Mouse (Mus musculus): Measurements from ENCODE around the gene Gm11555. TPM values are rescaled to one million over a fixed set of nuclear protein-coding genes. Genes with fewer than 3 reads are reported as not detected.
"Not testable (repeated sequence)": the region's sequence is repeated elsewhere in the genome, so short reads cannot be mapped to it uniquely, and the experiment has no call there.

Gm11555 gene
- total RNA-seq, 1 experiment, result not detected

GRCm38 (mm10) chr11:99633293-99633692 is 16.7 kb downstream of the Gm11555 start:
- no peak overlapping the region for H3K4me3 ChIP-seq (ENCODE audit: insufficient read depth in 1 of 2, low read depth in 1 of 2, low read length in 2 of 2, poor library complexity in 1 of 2, severe bottlenecking in 1 of 2)
- no peak overlapping the region for H3K9ac ChIP-seq (ENCODE audit: insufficient read depth, low read depth, low read length, poor library complexity, severe bottlenecking)
- H3K4me1 ChIP-seq (ENCODE audit: control insufficient read depth in 2 of 2, insufficient read depth in 2 of 2, low read length in 2 of 2, poor library complexity in 1 of 2), result no peaks in the 10 kb centered on the region
- no peaks in the 10 kb centered on the region for H3K36me3 ChIP-seq (ENCODE audit: control insufficient read depth, insufficient read depth, low read length, poor library complexity, severe bottlenecking)
- DNase-seq (ENCODE audit: low read depth, low spot score), result no peak
- in situ Hi-C loops (cut with MboI; ENCODE audit: low sequenced_read_pairs in 2 of 2, unreplicated experiment in 2 of 2), result no loop called here
- H3K27ac ChIP-seq (ENCODE audit: insufficient read depth, low read depth, low read length, poor library complexity, severe bottlenecking), result no peak overlapping the region
- H3K9me3 ChIP-seq (ENCODE audit: control insufficient read depth, insufficient read depth, low read depth, low read length), result no peaks in the 10 kb centered on the region
- no peak for TF ChIP-seq CHD2 (IDR thresholded peaks at IDR 0.05; ENCODE audit: low read depth, low read length)
- no peak for TF ChIP-seq MAFK (IDR thresholded peaks at IDR 0.05; ENCODE audit: insufficient read depth, low read depth, low read length)
- no peak for TF ChIP-seq ZC3H11A (IDR thresholded peaks at IDR 0.05; ENCODE audit: borderline replicate concordance, low read depth, low read length)
- no peak for TF ChIP-seq HCFC1 (IDR thresholded peaks at IDR 0.05; ENCODE audit: borderline replicate concordance, insufficient read depth, low read length)
- no peak for TF ChIP-seq ZNF384 (IDR thresholded peaks at IDR 0.05; ENCODE audit: low read depth, low read length)

DNA sequence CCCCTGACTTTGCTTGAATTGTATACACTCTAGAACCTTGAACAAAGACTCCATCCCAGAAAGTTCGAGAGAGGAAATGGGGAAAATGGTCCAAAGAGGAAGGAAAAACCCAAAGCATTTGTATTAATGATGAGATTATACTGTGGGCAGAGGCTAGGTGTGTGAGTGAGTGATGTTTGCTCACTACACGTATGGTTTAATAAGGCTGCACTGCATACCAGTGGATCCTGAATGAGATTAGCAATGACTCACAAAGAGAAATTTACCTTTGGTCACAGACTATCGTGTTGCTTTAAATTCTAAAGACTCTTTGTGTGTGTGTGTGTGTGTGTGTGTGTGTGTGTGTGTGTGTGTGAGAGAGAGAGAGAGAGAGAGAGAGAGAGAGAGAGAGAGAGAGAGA is 19.1 kb downstream of the Gm11555 start:
- H3K9me3 ChIP-seq (ENCODE audit: control insufficient read depth, insufficient read depth, low read depth, low read length), result no peaks in the 10 kb centered on the region
- H3K9ac ChIP-seq (ENCODE audit: insufficient read depth, low read depth, low read length, poor library complexity, severe bottlenecking), result no peak overlapping the region
- H3K27ac ChIP-seq (ENCODE audit: insufficient read depth, low read depth, low read length, poor library complexity, severe bottlenecking), result no peak overlapping the region
- no peaks in the 10 kb centered on the region for H3K36me3 ChIP-seq (ENCODE audit: control insufficient read depth, insufficient read depth, low read length, poor library complexity, severe bottlenecking)
- H3K4me3 ChIP-seq (ENCODE audit: insufficient read depth in 1 of 2, low read depth in 1 of 2, low read length in 2 of 2, poor library complexity in 1 of 2, severe bottlenecking in 1 of 2), result no peak overlapping the region
- in situ Hi-C loops (cut with MboI; ENCODE audit: low sequenced_read_pairs in 2 of 2, unreplicated experiment in 2 of 2), result no loop called here
- TF ChIP-seq ZC3H11A (IDR thresholded peaks at IDR 0.05; ENCODE audit: borderline replicate concordance, low read depth, low read length) (no peak), ZNF384 (IDR thresholded peaks at IDR 0.05; ENCODE audit: low read depth, low read length) (no peak), MAFK (IDR thresholded peaks at IDR 0.05; ENCODE audit: insufficient read depth, low read depth, low read length) (no peak), HCFC1 (IDR thresholded peaks at IDR 0.05; ENCODE audit: borderline replicate concordance, insufficient read depth, low read length) (no peak), CHD2 (IDR thresholded peaks at IDR 0.05; ENCODE audit: low read depth, low read length) (no peak)
- DNase-seq (ENCODE audit: low read depth, low spot score), result no peak
- H3K4me1 ChIP-seq (ENCODE audit: control insufficient read depth in 2 of 2, insufficient read depth in 2 of 2, low read length in 2 of 2, poor library complexity in 1 of 2), result no peaks in the 10 kb centered on the region

DNA sequence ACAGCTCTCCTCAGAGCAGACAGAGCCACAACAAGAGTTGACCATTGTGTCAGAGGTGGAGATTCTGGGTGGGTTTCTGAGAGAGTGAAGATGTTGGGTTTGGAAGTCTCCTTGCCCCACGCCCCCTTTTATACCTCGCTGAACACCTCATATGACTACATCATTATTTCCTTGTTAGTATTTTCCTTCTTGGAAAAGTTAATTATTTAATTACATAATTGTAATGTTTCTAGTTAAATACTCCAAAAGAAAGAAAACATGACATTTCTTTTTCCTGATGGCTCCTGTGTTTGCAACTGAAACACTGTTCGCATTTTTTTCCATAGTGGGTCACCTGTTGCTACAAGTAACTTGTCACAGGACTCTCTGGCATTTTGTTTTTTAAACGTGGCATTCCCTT is 21.9 kb downstream of the Gm11555 start, which contains the start of gene Krtap4-1:
TSS of gene Krtap4-1 (minus strand) at position 101 of the 400 bp plus-strand sequence.
- TF ChIP-seq HCFC1 (IDR thresholded peaks at IDR 0.05; ENCODE audit: borderline replicate concordance, insufficient read depth, low read length) (no peak), ZNF384 (IDR thresholded peaks at IDR 0.05; ENCODE audit: low read depth, low read length) (no peak)
- in situ Hi-C loops (cut with MboI; ENCODE audit: low sequenced_read_pairs in 2 of 2, unreplicated experiment in 2 of 2), result no loop called here
- H3K36me3 ChIP-seq (ENCODE audit: control insufficient read depth, insufficient read depth, low read length, poor library complexity, severe bottlenecking), result no peaks in the 10 kb centered on the region
- no peaks in the 10 kb centered on the region for H3K4me1 ChIP-seq (ENCODE audit: control insufficient read depth in 2 of 2, insufficient read depth in 2 of 2, low read length in 2 of 2, poor library complexity in 1 of 2)
- no peak within 1 kb of the TSS for H3K9ac ChIP-seq (ENCODE audit: insufficient read depth, low read depth, low read length, poor library complexity, severe bottlenecking)
- no peak within 1 kb of the TSS for H3K27ac ChIP-seq (ENCODE audit: insufficient read depth, low read depth, low read length, poor library complexity, severe bottlenecking)
- 0 out of 4 replicates have a peak within 1 kb of the TSS, but pooled peaks of 1 of the 2 experiments have one; percentile 0 for H3K4me3 ChIP-seq (ENCODE audit: insufficient read depth in 1 of 2, low read depth in 1 of 2, low read length in 2 of 2, poor library complexity in 1 of 2, severe bottlenecking in 1 of 2)
- DNase-seq (ENCODE audit: low read depth, low spot score), result no peak
- no peaks in the 10 kb centered on the region for H3K9me3 ChIP-seq (ENCODE audit: control insufficient read depth, insufficient read depth, low read depth, low read length)

- DNase-seq (ENCODE audit: low read depth, low spot score), result no peak
- in situ Hi-C loops (cut with MboI; ENCODE audit: low sequenced_read_pairs in 2 of 2, unreplicated experiment in 2 of 2), result no loop called here
- Histone ChIP-seq H3K27ac (ENCODE audit: insufficient read depth, low read depth, low read length, poor library complexity, severe bottlenecking) (no peak within 1 kb of the TSS), H3K4me1 (ENCODE audit: control insufficient read depth in 2 of 2, insufficient read depth in 2 of 2, low read length in 2 of 2, poor library complexity in 1 of 2) (no peaks in the 10 kb centered on the region), H3K36me3 (ENCODE audit: control insufficient read depth, insufficient read depth, low read length, poor library complexity, severe bottlenecking) (no peaks in the 10 kb centered on the region), H3K9me3 (ENCODE audit: control insufficient read depth, insufficient read depth, low read depth, low read length) (no peaks in the 10 kb centered on the region), H3K4me3 (ENCODE audit: insufficient read depth in 1 of 2, low read depth in 1 of 2, low read length in 2 of 2, poor library complexity in 1 of 2, severe bottlenecking in 1 of 2) (no peak within 1 kb of the TSS), H3K9ac (ENCODE audit: insufficient read depth, low read depth, low read length, poor library complexity, severe bottlenecking) (no peak within 1 kb of the TSS)
- TF ChIP-seq ZNF384 (IDR thresholded peaks at IDR 0.05; ENCODE audit: low read depth, low read length) (no peak), ZC3H11A (IDR thresholded peaks at IDR 0.05; ENCODE audit: borderline replicate concordance, low read depth, low read length) (no peak), CHD2 (IDR thresholded peaks at IDR 0.05; ENCODE audit: low read depth, low read length) (no peak), HCFC1 (IDR thresholded peaks at IDR 0.05; ENCODE audit: borderline replicate concordance, insufficient read depth, low read length) (no peak), MAFK (IDR thresholded peaks at IDR 0.05; ENCODE audit: insufficient read depth, low read depth, low read length) (no peak)
These were observed 29.7 kb downstream of the Gm11555 start, which contains the start of gene Gm11562 for GRCm38 (mm10) chr11:99620335-99620734. Gm11562 (minus strand) TSS chr11:99620435.

GRCm38 (mm10) chr11:99614796-99615363 is 35.2 kb downstream of the Gm11555 start, which contains the start of gene Krtap2-4:
Krtap2-4 (minus strand) TSS chr11:99614846.
- no peak for TF ChIP-seq MAFK (IDR thresholded peaks at IDR 0.05; ENCODE audit: insufficient read depth, low read depth, low read length)
- no peak for TF ChIP-seq CHD2 (IDR thresholded peaks at IDR 0.05; ENCODE audit: low read depth, low read length)
- TF ChIP-seq HCFC1 (IDR thresholded peaks at IDR 0.05; ENCODE audit: borderline replicate concordance, insufficient read depth, low read length), result no peak
- TF ChIP-seq ZNF384 (IDR thresholded peaks at IDR 0.05; ENCODE audit: low read depth, low read length), result no peak
- no peak for TF ChIP-seq ZC3H11A (IDR thresholded peaks at IDR 0.05; ENCODE audit: borderline replicate concordance, low read depth, low read length)
- in situ Hi-C loops (cut with MboI; ENCODE audit: low sequenced_read_pairs in 2 of 2, unreplicated experiment in 2 of 2), result no loop called here
- no peak for DNase-seq (ENCODE audit: low read depth, low spot score)

DNA sequence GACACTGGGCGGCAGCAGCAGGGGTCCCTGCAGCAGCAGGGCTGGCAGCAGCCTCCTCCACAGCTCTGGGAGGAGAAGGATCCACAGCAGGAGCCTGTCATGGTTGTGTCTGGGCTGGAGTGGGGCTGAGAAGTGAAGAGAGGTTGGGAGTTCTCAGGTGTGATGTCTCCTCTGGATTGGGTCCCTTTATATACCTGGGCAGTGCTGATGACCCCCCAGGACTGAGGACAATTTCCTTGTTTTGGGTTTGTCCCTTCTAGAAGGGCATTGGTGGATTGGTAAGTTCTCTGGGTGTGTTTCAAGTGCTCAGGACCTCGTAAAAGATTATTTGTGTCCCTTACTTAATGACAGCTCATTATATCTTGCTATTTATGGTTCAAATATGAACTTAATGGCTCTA is 39.9 kb downstream of the Gm11555 start, which contains the start of gene Gm11937:
TSS of gene Gm11937 (minus strand) at position 101 of the 400 bp plus-strand sequence.
- H3K4me1 ChIP-seq (ENCODE audit: control insufficient read depth in 2 of 2, insufficient read depth in 2 of 2, low read length in 2 of 2, poor library complexity in 1 of 2); H3K9me3 ChIP-seq (ENCODE audit: control insufficient read depth, insufficient read depth, low read depth, low read length); H3K9ac ChIP-seq (ENCODE audit: insufficient read depth, low read depth, low read length, poor library complexity, severe bottlenecking); in situ Hi-C loops (cut with MboI; ENCODE audit: low sequenced_read_pairs in 2 of 2, unreplicated experiment in 2 of 2); H3K4me3 ChIP-seq (ENCODE audit: insufficient read depth in 1 of 2, low read depth in 1 of 2, low read length in 2 of 2, poor library complexity in 1 of 2, severe bottlenecking in 1 of 2); H3K36me3 ChIP-seq (ENCODE audit: control insufficient read depth, insufficient read depth, low read length, poor library complexity, severe bottlenecking); H3K27ac ChIP-seq (ENCODE audit: insufficient read depth, low read depth, low read length, poor library complexity, severe bottlenecking); DNase-seq (ENCODE audit: low read depth, low spot score): not testable (repeated sequence)

More at GRCm38 (mm10) chr11:99614796-99615363, 35.2 kb downstream of the Gm11555 start, which contains the start of gene Krtap2-4:
- Histone ChIP-seq H3K4me1 (ENCODE audit: control insufficient read depth in 2 of 2, insufficient read depth in 2 of 2, low read length in 2 of 2, poor library complexity in 1 of 2) (no peaks in the 10 kb centered on the region), H3K9ac (ENCODE audit: insufficient read depth, low read depth, low read length, poor library complexity, severe bottlenecking) (no peak within 1 kb of the TSS), H3K36me3 (ENCODE audit: control insufficient read depth, insufficient read depth, low read length, poor library complexity, severe bottlenecking) (no peaks in the 10 kb centered on the region), H3K9me3 (ENCODE audit: control insufficient read depth, insufficient read depth, low read depth, low read length) (no peaks in the 10 kb centered on the region), H3K4me3 (ENCODE audit: insufficient read depth in 1 of 2, low read depth in 1 of 2, low read length in 2 of 2, poor library complexity in 1 of 2, severe bottlenecking in 1 of 2) (no peak within 1 kb of the TSS), H3K27ac (ENCODE audit: insufficient read depth, low read depth, low read length, poor library complexity, severe bottlenecking) (no peak within 1 kb of the TSS)

All from ES-E14 (cell line).